Mouse (Mus musculus): Measurements from ENCODE around the gene Plcl1. TPM values are rescaled to one million over a fixed set of nuclear protein-coding genes. Genes with fewer than 3 reads are reported as not detected.
"Not testable (repeated sequence)": the region's sequence is repeated elsewhere in the genome, so short reads cannot be mapped to it uniquely, and the experiment has no call there.

Gene Plcl1
- polyA plus RNA-seq, 1 experiment, result 0.58 TPM

- 51% methylated on average over 6 of the region's 6 CpGs for WGBS
- no peaks in the 10 kb centered on the region for H3K27me3 ChIP-seq (ENCODE audit: control insufficient read depth, insufficient read depth, low read length)
- no peaks in the 10 kb centered on the region for H3K4me1 ChIP-seq (ENCODE audit: control insufficient read depth, insufficient read depth, insufficient read length, low read length)
- H3K36me3 ChIP-seq (ENCODE audit: control insufficient read depth, insufficient read depth, low read length), result no peaks in the 10 kb centered on the region
- no peak overlapping the region for H3K27ac ChIP-seq (ENCODE audit: insufficient read depth, low read depth, low read length)
- H3K4me3 ChIP-seq (ENCODE audit: low read depth, low read length), result no peak overlapping the region
- TF ChIP-seq CTCF (IDR thresholded peaks at IDR 0.05; ENCODE audit: extremely low read depth, insufficient read length, insufficient replicate concordance, low read depth, low read length), result no peak
- no peak for TF ChIP-seq POLR2A (IDR thresholded peaks at IDR 0.05; ENCODE audit: low read depth, low read length)
Measured at GRCm38 (mm10) chr1:55489355-55489754, 83.6 kb downstream of the Plcl1 start.

- H3K27ac ChIP-seq (ENCODE audit: insufficient read depth, low read depth, low read length), result no peak overlapping the region
- H3K4me3 ChIP-seq (ENCODE audit: low read depth, low read length), result no peak overlapping the region
- no peaks in the 10 kb centered on the region for H3K27me3 ChIP-seq (ENCODE audit: control insufficient read depth, insufficient read depth, low read length)
- TF ChIP-seq CTCF (IDR thresholded peaks at IDR 0.05; ENCODE audit: extremely low read depth, insufficient read length, insufficient replicate concordance, low read depth, low read length) (no peak), POLR2A (IDR thresholded peaks at IDR 0.05; ENCODE audit: low read depth, low read length) (no peak)
- no peaks in the 10 kb centered on the region for H3K4me1 ChIP-seq (ENCODE audit: control insufficient read depth, insufficient read depth, insufficient read length, low read length)
- 60% methylated on average over 1 of the region's 1 CpGs for WGBS
- H3K36me3 ChIP-seq (ENCODE audit: control insufficient read depth, insufficient read depth, low read length), result no peaks in the 10 kb centered on the region
Measured at GRCm38 (mm10) chr1:55499872-55500271, 94.2 kb downstream of the Plcl1 start.

DNA sequence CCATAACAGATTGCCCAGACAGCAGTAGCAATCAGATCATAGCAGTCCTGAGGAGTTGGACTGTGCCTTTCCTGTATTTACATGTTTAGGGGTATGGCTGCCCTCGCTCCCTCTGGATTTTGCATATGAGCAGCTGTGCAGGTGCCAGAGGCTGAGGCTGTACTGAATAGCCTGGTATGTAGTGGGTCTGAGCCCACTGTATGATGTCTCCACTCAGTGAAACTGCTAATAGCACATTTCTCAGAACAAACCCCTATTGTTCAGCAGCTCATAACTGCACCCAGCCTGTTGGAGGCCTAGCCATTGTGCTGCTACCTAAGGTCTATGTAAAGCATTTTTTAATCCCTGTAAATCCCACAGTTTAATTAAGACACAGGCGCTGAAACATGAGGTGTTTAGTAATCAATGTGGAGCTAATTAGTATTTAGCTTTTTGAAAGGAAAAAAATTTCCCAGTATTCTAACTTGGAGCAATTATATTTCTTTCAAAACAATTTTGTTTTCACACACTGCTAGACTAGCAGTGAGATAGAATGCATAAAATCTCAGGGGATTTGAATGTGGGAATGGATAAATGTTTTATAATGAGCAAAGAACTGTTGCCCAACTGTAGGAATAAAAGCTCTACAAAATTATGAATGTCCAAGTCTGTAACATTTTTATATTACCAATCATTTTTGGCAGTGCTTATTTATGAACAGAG, 95.4 kb downstream of the Plcl1 start:
- 87% methylated on average over 2 of the region's 2 CpGs for WGBS
- H3K4me1 ChIP-seq (ENCODE audit: control insufficient read depth, insufficient read depth, insufficient read length, low read length), result no peaks in the 10 kb centered on the region
- no peaks in the 10 kb centered on the region for H3K36me3 ChIP-seq (ENCODE audit: control insufficient read depth, insufficient read depth, low read length)
- no peak overlapping the region for H3K27ac ChIP-seq (ENCODE audit: insufficient read depth, low read depth, low read length)
- no peak overlapping the region for H3K4me3 ChIP-seq (ENCODE audit: low read depth, low read length)
- TF ChIP-seq CTCF (IDR thresholded peaks at IDR 0.05; ENCODE audit: extremely low read depth, insufficient read length, insufficient replicate concordance, low read depth, low read length) (no peak), POLR2A (IDR thresholded peaks at IDR 0.05; ENCODE audit: low read depth, low read length) (no peak)
- no peaks in the 10 kb centered on the region for H3K27me3 ChIP-seq (ENCODE audit: control insufficient read depth, insufficient read depth, low read length)

DNA sequence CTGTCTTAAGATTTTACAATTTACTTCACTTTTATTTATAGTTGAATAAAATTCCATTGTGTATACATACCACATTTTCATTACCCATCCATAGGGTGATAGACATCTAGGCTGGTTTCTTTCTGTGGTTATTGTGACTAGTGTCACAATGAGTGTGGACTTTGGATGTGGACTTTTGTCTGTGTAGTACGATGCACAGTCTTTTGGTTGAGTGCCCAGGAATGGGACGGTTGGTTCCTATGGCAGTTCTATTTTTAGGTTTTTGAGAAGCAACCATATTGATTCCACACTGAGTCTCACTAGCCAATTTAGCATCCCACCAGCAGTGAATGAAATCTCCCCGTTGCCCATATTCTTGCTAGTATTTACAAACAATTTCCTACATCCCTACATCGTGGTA, 100.1 kb downstream of the Plcl1 start:
- no peaks in the 10 kb centered on the region for H3K4me1 ChIP-seq (ENCODE audit: control insufficient read depth, insufficient read depth, insufficient read length, low read length)
- no peak overlapping the region for H3K4me3 ChIP-seq (ENCODE audit: low read depth, low read length)
- no peaks in the 10 kb centered on the region for H3K27me3 ChIP-seq (ENCODE audit: control insufficient read depth, insufficient read depth, low read length)
- H3K36me3 ChIP-seq (ENCODE audit: control insufficient read depth, insufficient read depth, low read length), result no peaks in the 10 kb centered on the region
- TF ChIP-seq POLR2A (IDR thresholded peaks at IDR 0.05; ENCODE audit: low read depth, low read length) (no peak), CTCF (IDR thresholded peaks at IDR 0.05; ENCODE audit: extremely low read depth, insufficient read length, insufficient replicate concordance, low read depth, low read length) (no peak)
- H3K27ac ChIP-seq (ENCODE audit: insufficient read depth, low read depth, low read length), result no peak overlapping the region
- WGBS, result 52% methylated on average over 4 of the region's 4 CpGs

- Histone ChIP-seq H3K4me3 (ENCODE audit: low read depth, low read length) (no peak overlapping the region), H3K27me3 (ENCODE audit: control insufficient read depth, insufficient read depth, low read length) (no peaks in the 10 kb centered on the region), H3K4me1 (ENCODE audit: control insufficient read depth, insufficient read depth, insufficient read length, low read length) (no peaks in the 10 kb centered on the region), H3K36me3 (ENCODE audit: control insufficient read depth, insufficient read depth, low read length) (no peaks in the 10 kb centered on the region), H3K27ac (ENCODE audit: insufficient read depth, low read depth, low read length) (no peak overlapping the region)
- 80% methylated on average over 6 of the region's 6 CpGs for WGBS
- no peak for TF ChIP-seq CTCF (IDR thresholded peaks at IDR 0.05; ENCODE audit: extremely low read depth, insufficient read length, insufficient replicate concordance, low read depth, low read length)
- TF ChIP-seq POLR2A (IDR thresholded peaks at IDR 0.05; ENCODE audit: low read depth, low read length), result no peak
Measured at GRCm38 (mm10) chr1:55507061-55507460, 101.3 kb downstream of the Plcl1 start.

GRCm38 (mm10) chr1:55509587-55509986, 103.9 kb downstream of the Plcl1 start:
- H3K27me3 ChIP-seq (ENCODE audit: control insufficient read depth, insufficient read depth, low read length), result no peaks in the 10 kb centered on the region
- H3K36me3 ChIP-seq (ENCODE audit: control insufficient read depth, insufficient read depth, low read length), result no peaks in the 10 kb centered on the region
- TF ChIP-seq CTCF (IDR thresholded peaks at IDR 0.05; ENCODE audit: extremely low read depth, insufficient read length, insufficient replicate concordance, low read depth, low read length), result no peak
- no peak for TF ChIP-seq POLR2A (IDR thresholded peaks at IDR 0.05; ENCODE audit: low read depth, low read length)
- no peaks in the 10 kb centered on the region for H3K4me1 ChIP-seq (ENCODE audit: control insufficient read depth, insufficient read depth, insufficient read length, low read length)
- 72% methylated on average over 1 of the region's 1 CpGs for WGBS
- no peak overlapping the region for H3K4me3 ChIP-seq (ENCODE audit: low read depth, low read length)
- H3K27ac ChIP-seq (ENCODE audit: insufficient read depth, low read depth, low read length), result no peak overlapping the region

GRCm38 (mm10) chr1:55512165-55512564, 106.4 kb downstream of the Plcl1 start:
- H3K27me3 ChIP-seq (ENCODE audit: control insufficient read depth, insufficient read depth, low read length), result no peaks in the 10 kb centered on the region
- H3K36me3 ChIP-seq (ENCODE audit: control insufficient read depth, insufficient read depth, low read length), result no peaks in the 10 kb centered on the region
- no peak overlapping the region for H3K4me3 ChIP-seq (ENCODE audit: low read depth, low read length)
- 85% methylated on average over 3 of the region's 3 CpGs for WGBS
- TF ChIP-seq POLR2A (IDR thresholded peaks at IDR 0.05; ENCODE audit: low read depth, low read length), result no peak
- TF ChIP-seq CTCF (IDR thresholded peaks at IDR 0.05; ENCODE audit: extremely low read depth, insufficient read length, insufficient replicate concordance, low read depth, low read length), result no peak
- no peaks in the 10 kb centered on the region for H3K4me1 ChIP-seq (ENCODE audit: control insufficient read depth, insufficient read depth, insufficient read length, low read length)
- H3K27ac ChIP-seq (ENCODE audit: insufficient read depth, low read depth, low read length), result no peak overlapping the region

GRCm38 (mm10) chr1:55512799-55513198, 107.1 kb downstream of the Plcl1 start:
- not testable (repeated sequence) for H3K4me3 ChIP-seq (ENCODE audit: low read depth, low read length); H3K27me3 ChIP-seq (ENCODE audit: control insufficient read depth, insufficient read depth, low read length); H3K4me1 ChIP-seq (ENCODE audit: control insufficient read depth, insufficient read depth, insufficient read length, low read length); H3K36me3 ChIP-seq (ENCODE audit: control insufficient read depth, insufficient read depth, low read length); H3K27ac ChIP-seq (ENCODE audit: insufficient read depth, low read depth, low read length)
- 82% methylated on average over 2 of the region's 2 CpGs for WGBS

All from small intestine, adult 2 months (tissue).